Mouse (Mus musculus) ES-E14 (cell line): ENCODE data around the gene Xpr1.

Source experiments
- CHD2 ChIP-seq: IDR thresholded peaks from 2 replicates; pipeline ENCODE4 v1.6.1; 2014; ENCODE audit warnings: mild to moderate bottlenecking, low read depth, low read length, inconsistent platforms
- HCFC1 ChIP-seq: IDR thresholded peaks from 2 replicates; pipeline ENCODE4 v1.6.1; 2012; ENCODE audit warnings: low read length, inconsistent platforms, borderline replicate concordance; ENCODE audit not compliant: insufficient read depth
- MAFK ChIP-seq: IDR thresholded peaks from 2 replicates; pipeline ENCODE4 v1.6.1; 2014; ENCODE audit warnings: mild to moderate bottlenecking, low read depth, low read length, inconsistent platforms; ENCODE audit not compliant: insufficient read depth
- ZC3H11A ChIP-seq: IDR thresholded peaks from 2 replicates; pipeline ENCODE4 v1.6.1; 2012; ENCODE audit warnings: low read depth, mild to moderate bottlenecking, inconsistent platforms, low read length, borderline replicate concordance
- ZNF384 ChIP-seq: IDR thresholded peaks from 2 replicates; pipeline ENCODE4 v1.6.1; 2012; ENCODE audit warnings: low read depth, low read length, inconsistent platforms

DNA sequence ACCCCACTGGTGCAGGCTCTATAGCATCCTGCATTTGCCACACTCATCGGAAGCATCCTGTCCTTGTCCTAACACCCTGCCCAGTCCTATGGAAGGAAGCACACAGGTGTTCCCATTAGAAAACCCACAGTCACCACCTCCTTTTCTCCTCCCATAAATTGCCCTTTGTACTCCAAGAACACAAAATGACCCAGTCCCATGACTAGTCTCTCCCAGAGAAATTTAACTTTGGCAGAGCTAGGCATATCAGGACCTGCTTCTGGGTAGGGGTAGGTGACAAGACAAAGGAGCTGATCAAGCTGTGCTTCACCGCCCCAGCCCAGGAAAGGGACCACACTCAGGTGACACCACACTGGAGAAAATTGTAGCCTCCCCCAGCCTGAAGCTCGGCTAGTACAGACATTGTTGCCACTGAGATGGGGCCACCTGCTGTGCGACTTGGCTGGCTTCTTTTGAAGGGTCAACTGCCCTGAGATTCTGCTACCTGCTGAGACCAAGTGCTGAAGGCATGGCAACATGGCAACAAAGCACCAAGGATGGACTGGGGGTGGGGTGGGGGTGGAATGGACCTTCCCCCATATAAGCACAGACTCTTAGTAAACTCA is 166.6 kb downstream of the Xpr1 start:
- TF ChIP-seq MAFK, result no peak
- TF ChIP-seq CHD2, result no peak
- no peak for TF ChIP-seq HCFC1
- TF ChIP-seq ZC3H11A, result no peak
- TF ChIP-seq ZNF384, result no peak
